Mouse (Mus musculus) CH12.LX (cell line): ENCODE data around the gene Prokr1. TPM values are rescaled to one million over a fixed set of nuclear protein-coding genes. Genes with fewer than 3 reads are reported as not detected.

Experiments used
- DNase-seq: peaks from one replicate; pipeline ENCODE4 v3.0.0-alpha.2; 2013; ENCODE audit errors: extremely low read depth
- H3K27ac ChIP-seq: 2 replicates; pipeline ENCODE4 v1.5.1; 2012; ENCODE audit warnings: low read depth, mild to moderate bottlenecking, control low read depth, moderate library complexity; ENCODE audit not compliant: insufficient read depth
- H3K27me3 ChIP-seq: replicated peaks from 2 replicates; pipeline ENCODE3; 2012; ENCODE audit warnings: inconsistent platforms
- H3K36me3 ChIP-seq, 2 experiments: replicated peaks in 1 of 2; 2 replicates each; pipeline versions ENCODE3 to v1.6.1; 2012; ENCODE audit warnings: inconsistent platforms in 1 of 2, low read length in 1 of 2, mild to moderate bottlenecking in 1 of 2, mixed read lengths in 1 of 2, moderate library complexity in 1 of 2; ENCODE audit not compliant: control insufficient read depth in 1 of 2, insufficient read depth in 1 of 2
- H3K4me1 ChIP-seq, 2 experiments: 2 replicates each; pipeline ENCODE4 v1.6.1; 2012; ENCODE audit warnings: inconsistent platforms in 1 of 2, moderate library complexity in 1 of 2; ENCODE audit not compliant: insufficient read depth in 2 of 2, control insufficient read depth in 1 of 2
- H3K4me2 ChIP-seq: 2 replicates; pipeline ENCODE4 v1.6.1; 2012; ENCODE audit warnings: low read depth, mild to moderate bottlenecking, control low read depth; ENCODE audit not compliant: poor library complexity, insufficient read depth, severe bottlenecking
- H3K4me3 ChIP-seq, 3 experiments: fragments of 150-350 bp in 1 of 3; sonication (generic) in 1 of 3; replicated peaks in 1 of 3; 2 replicates each; pipeline versions ENCODE3 to v1.5.1; 2011 to 2012; ENCODE audit warnings: low read depth in 2 of 3, low read length in 2 of 3, mild to moderate bottlenecking in 2 of 3, moderate library complexity in 2 of 3, control low read depth in 1 of 3, improper control_type of control experiment in 1 of 3, inconsistent platforms in 1 of 3, mixed read lengths in 1 of 3; ENCODE audit not compliant: poor library complexity in 1 of 3
- H3K79me2 ChIP-seq: replicated peaks from 2 replicates; pipeline ENCODE4 v1.6.1; 2012; ENCODE audit warnings: mild to moderate bottlenecking, moderate library complexity; ENCODE audit not compliant: control insufficient read depth, poor library complexity, insufficient read depth, severe bottlenecking; ENCODE audit errors: extremely low read depth
- H3K9ac ChIP-seq: 2 replicates; pipeline ENCODE4 v1.6.1; 2012; ENCODE audit warnings: low read depth, mild to moderate bottlenecking, control low read depth, moderate library complexity; ENCODE audit not compliant: insufficient read depth
- H3K9me3 ChIP-seq: replicated peaks from 2 replicates; pipeline ENCODE3; 2012; ENCODE audit warnings: low read length, inconsistent platforms, mixed read lengths
- BHLHE40 ChIP-seq: IDR thresholded peaks from 2 replicates; pipeline ENCODE4 v1.6.1; 2011; ENCODE audit warnings: mild to moderate bottlenecking, low read depth, low read length, improper control_type of control experiment
- CHD1 ChIP-seq: IDR thresholded peaks from 2 replicates; pipeline ENCODE4 v1.6.1; 2012; ENCODE audit warnings: low read depth, low read length, improper control_type of control experiment, inconsistent platforms
- ELF1 ChIP-seq: IDR thresholded peaks from 2 replicates; pipeline ENCODE4 v1.6.1; 2014; ENCODE audit warnings: low read depth, mild to moderate bottlenecking, inconsistent platforms, low read length, improper control_type of control experiment
- EP300 ChIP-seq: IDR thresholded peaks from 2 replicates; pipeline ENCODE4 v1.6.1; 2011; ENCODE audit warnings: low read length, improper control_type of control experiment
- ETS1 ChIP-seq: conservative IDR thresholded peaks from 2 replicates; pipeline ENCODE4 v1.6.1; 2012; ENCODE audit warnings: low read depth, mild to moderate bottlenecking, inconsistent platforms, low read length, improper control_type of control experiment, moderate library complexity
- GABPA ChIP-seq: IDR thresholded peaks from 2 replicates; pipeline ENCODE4 v1.6.1; 2012; ENCODE audit warnings: low read depth, low read length, improper control_type of control experiment, inconsistent platforms; ENCODE audit not compliant: insufficient replicate concordance
- HCFC1 ChIP-seq: IDR thresholded peaks from 2 replicates; pipeline ENCODE4 v1.6.1; 2012; ENCODE audit warnings: low read depth, mild to moderate bottlenecking, inconsistent platforms, low read length, improper control_type of control experiment
- IRF4 ChIP-seq: IDR thresholded peaks from 2 replicates; pipeline ENCODE4 v1.6.1; 2014; ENCODE audit warnings: low read depth, mild to moderate bottlenecking, inconsistent platforms, low read length, improper control_type of control experiment
- JUN ChIP-seq: IDR thresholded peaks from 2 replicates; pipeline ENCODE4 v1.6.1; 2011; ENCODE audit warnings: low read depth, mild to moderate bottlenecking, low read length, improper control_type of control experiment, moderate library complexity; ENCODE audit not compliant: insufficient read depth
- JUND ChIP-seq: conservative IDR thresholded peaks from 2 replicates; pipeline ENCODE4 v1.6.1; 2011; ENCODE audit warnings: low read depth, low read length, improper control_type of control experiment
- KAT2A ChIP-seq: IDR thresholded peaks from 2 replicates; pipeline ENCODE4 v1.6.1; 2012; ENCODE audit warnings: low read length, improper control_type of control experiment, inconsistent platforms; ENCODE audit not compliant: insufficient replicate concordance
- MAFK ChIP-seq: IDR thresholded peaks from 2 replicates; pipeline ENCODE4 v1.6.1; 2011; ENCODE audit warnings: low read length, improper control_type of control experiment; ENCODE audit not compliant: insufficient replicate concordance
- MAX ChIP-seq: IDR thresholded peaks from 2 replicates; pipeline ENCODE4 v1.6.1; 2011; ENCODE audit warnings: low read length, improper control_type of control experiment
- MAZ ChIP-seq: IDR thresholded peaks from 2 replicates; pipeline ENCODE4 v1.6.1; 2012; ENCODE audit warnings: low read depth, mild to moderate bottlenecking, inconsistent platforms, low read length, improper control_type of control experiment, moderate library complexity
- MEF2A ChIP-seq: IDR thresholded peaks from 2 replicates; pipeline ENCODE4 v1.6.1; 2014; ENCODE audit warnings: low read depth, mild to moderate bottlenecking, inconsistent platforms, low read length, improper control_type of control experiment, borderline replicate concordance
- MXI1 ChIP-seq: IDR thresholded peaks from 2 replicates; pipeline ENCODE4 v1.6.1; 2011; ENCODE audit warnings: mild to moderate bottlenecking, low read depth, low read length, improper control_type of control experiment
- MYC ChIP-seq: IDR thresholded peaks from 2 replicates; pipeline ENCODE4 v1.6.1; 2011; ENCODE audit warnings: low read depth, mild to moderate bottlenecking, improper control_type of control experiment, low read length
- NELFE ChIP-seq: IDR thresholded peaks from 2 replicates; pipeline ENCODE4 v1.6.1; 2011; ENCODE audit warnings: low read depth, low read length, improper control_type of control experiment
- NRF1 ChIP-seq: IDR thresholded peaks from 2 replicates; pipeline ENCODE4 v1.6.1; 2014; ENCODE audit warnings: low read depth, mild to moderate bottlenecking, inconsistent platforms, low read length, improper control_type of control experiment, moderate library complexity
- PAX5 ChIP-seq: IDR thresholded peaks from 2 replicates; pipeline ENCODE4 v1.6.1; 2012; ENCODE audit warnings: low read length, inconsistent platforms, mixed read lengths
- POLR2A ChIP-seq: IDR thresholded peaks from 2 replicates; pipeline ENCODE4 v1.6.1; 2011; ENCODE audit warnings: low read depth, mild to moderate bottlenecking, improper control_type of control experiment, low read length
- POLR2AphosphoS2 ChIP-seq: IDR thresholded peaks from 2 replicates; pipeline ENCODE4 v1.6.1; 2011; ENCODE audit warnings: low read depth, low read length, improper control_type of control experiment
- RAD21 ChIP-seq: IDR thresholded peaks from 2 replicates; pipeline ENCODE4 v1.6.1; 2011; ENCODE audit warnings: low read depth, mild to moderate bottlenecking, low read length, improper control_type of control experiment, moderate library complexity
- RCOR1 ChIP-seq: conservative IDR thresholded peaks from 2 replicates; pipeline ENCODE4 v1.6.1; 2012; ENCODE audit warnings: low read depth, mild to moderate bottlenecking, inconsistent platforms, low read length, improper control_type of control experiment
- SIN3A ChIP-seq: IDR thresholded peaks from 2 replicates; pipeline ENCODE4 v1.6.1; 2012; ENCODE audit warnings: low read length, improper control_type of control experiment, inconsistent platforms
- SMC3 ChIP-seq: IDR thresholded peaks from 2 replicates; pipeline ENCODE4 v1.6.1; 2011; ENCODE audit warnings: low read depth, low read length, improper control_type of control experiment
- TBP ChIP-seq: conservative IDR thresholded peaks from 2 replicates; pipeline ENCODE4 v1.6.1; 2011; ENCODE audit warnings: low read depth, low read length, improper control_type of control experiment
- TCF12 ChIP-seq: IDR thresholded peaks from 2 replicates; pipeline ENCODE4 v1.6.1; 2014; ENCODE audit warnings: low read depth, mild to moderate bottlenecking, inconsistent platforms, low read length, improper control_type of control experiment
- USF1 ChIP-seq: IDR thresholded peaks from 2 replicates; pipeline ENCODE4 v1.6.1; 2014; ENCODE audit warnings: low read depth, mild to moderate bottlenecking, inconsistent platforms, low read length, improper control_type of control experiment
- USF2 ChIP-seq: conservative IDR thresholded peaks from 2 replicates; pipeline ENCODE4 v1.6.1; 2011; ENCODE audit warnings: low read depth, low read length, improper control_type of control experiment
- ZC3H11A ChIP-seq: IDR thresholded peaks from 2 replicates; pipeline ENCODE4 v1.6.1; 2012; ENCODE audit warnings: low read depth, mild to moderate bottlenecking, inconsistent platforms, low read length, improper control_type of control experiment
- ZKSCAN1 ChIP-seq: IDR thresholded peaks from 2 replicates; pipeline ENCODE4 v1.6.1; 2012; ENCODE audit warnings: low read depth, inconsistent platforms, low read length, improper control_type of control experiment, borderline replicate concordance
- ZMIZ1 ChIP-seq: IDR thresholded peaks from 2 replicates; pipeline ENCODE4 v1.6.1; 2012; ENCODE audit warnings: low read depth, mild to moderate bottlenecking, inconsistent platforms, low read length, improper control_type of control experiment
- ZNF384 ChIP-seq: IDR thresholded peaks from 2 replicates; pipeline ENCODE4 v1.6.1; 2012; ENCODE audit warnings: low read depth, low read length, improper control_type of control experiment, inconsistent platforms
- dilution Hi-C: fragments of 300-500 bp; cut with MboI; formaldehyde crosslinking; loops from 2 replicates; pipeline ENCODE4 v1.14.3; 2020; ENCODE audit warnings: low sequenced_read_pairs; ENCODE audit not compliant: extremely low pct_unique_long_range_greater_than_20kb, extremely low pct_ligation_motif_present
- in situ Hi-C: fragments of 300-500 bp; cut with MboI; formaldehyde crosslinking; loops from 3 replicates; pipeline ENCODE4 v1.14.3; 2019; ENCODE audit warnings: low sequenced_read_pairs, low pct_ligation_motif_present, low pct_unique_long_range_greater_than_20kb, mixed read lengths
- polyA plus RNA-seq: library from polyadenylated mRNA; unstranded; fragments of >175 nt; gene quantifications from 2 replicates; pipeline ENCODE4 v1.2.1, GENCODE M21; 2012; ENCODE audit warnings: low read depth; ENCODE audit not compliant: insufficient read length
- total RNA-seq, 2 experiments: library from RNA; depleted of rRNA; stranded (reverse); fragments of 300-350 nt in 1 of 2; fragments of >200 nt in 1 of 2; gene quantifications; 2 replicates each; pipeline ENCODE4 v1.2.3; 2012 to 2014

Prokr1 gene
- total and polyA plus RNA-seq, 3 experiments: 0.08 TPM; not detected in 2

- dilution Hi-C loops (no loop called here), in situ Hi-C loops (no loop called here)
- peak overlapping the region; percentile 65 for H3K4me2 ChIP-seq
- TF ChIP-seq ZKSCAN1 (no peak), MYC (peak; percentile 89), MAX (peak; percentile 95), RCOR1 (0 out of 2 replicates have a peak, but pooled peaks have one; percentile 29), POLR2AphosphoS2 (no peak), POLR2A (no peak), MEF2A (peak; percentile 63; the same call in 1 of the 2 replicates), TCF12 (peak; percentile 75; the same call in 1 of the 2 replicates), ETS1 (peak; percentile 86), ZMIZ1 (no peak), RAD21 (no peak; the same call in 1 of the 2 replicates), MAZ (no peak), EP300 (peak; percentile 84), USF2 (no peak), PAX5 (no peak), GABPA (no peak), MXI1 (peak; percentile 93), NRF1 (peak; percentile 57), ZNF384 (no peak), KAT2A (no peak), CHD1 (no peak), BHLHE40 (peak; percentile 92), IRF4 (peak; percentile 66; the same call in 1 of the 2 replicates), JUND (no peak), USF1 (no peak; the same call in 1 of the 2 replicates), NELFE (no peak), TBP (no peak), MAFK (peak; percentile 86), ZC3H11A (no peak), SIN3A (peak; percentile 75; the same call in 1 of the 2 replicates), SMC3 (peak; percentile 19; the same call in 1 of the 2 replicates), ELF1 (no peak), JUN (0 out of 2 replicates have a peak, but pooled peaks have one; percentile 9), HCFC1 (no peak)
- H3K27me3 ChIP-seq: peaks cover 25% of the 10 kb centered on the region
- H3K9ac ChIP-seq: no peak overlapping the region
- no peaks in the 10 kb centered on the region for H3K79me2 ChIP-seq
- peaks cover 7% of the 10 kb centered on the region for H3K9me3 ChIP-seq
- H3K27ac ChIP-seq: peak overlapping the region; percentile 45
- peak overlapping the region in 1 of 3 experiments; percentile 5 for H3K4me3 ChIP-seq
- peaks cover 16 to 51% of the 10 kb centered on the region in 2 experiments for H3K4me1 ChIP-seq
- no peaks in the 10 kb centered on the region for H3K36me3 ChIP-seq
- peak; percentile 87 for DNase-seq
Observed at GRCm38 (mm10) chr6:87541171-87541571, 49.4 kb downstream of the Prokr1 start.
